Mouse (Mus musculus) T-helper 2 cell (primary cell): ENCODE results near the gene Prpf19.

Experiments used
- in situ Hi-C: fragments of 300-600 bp; cut with MboI, MseI; formaldehyde crosslinking; loops from one replicate; pipeline ENCODE4 v1.15.1; 2025; ENCODE audit warnings: high pct_unique_total_duplicates

Gene Prpf19

DNA sequence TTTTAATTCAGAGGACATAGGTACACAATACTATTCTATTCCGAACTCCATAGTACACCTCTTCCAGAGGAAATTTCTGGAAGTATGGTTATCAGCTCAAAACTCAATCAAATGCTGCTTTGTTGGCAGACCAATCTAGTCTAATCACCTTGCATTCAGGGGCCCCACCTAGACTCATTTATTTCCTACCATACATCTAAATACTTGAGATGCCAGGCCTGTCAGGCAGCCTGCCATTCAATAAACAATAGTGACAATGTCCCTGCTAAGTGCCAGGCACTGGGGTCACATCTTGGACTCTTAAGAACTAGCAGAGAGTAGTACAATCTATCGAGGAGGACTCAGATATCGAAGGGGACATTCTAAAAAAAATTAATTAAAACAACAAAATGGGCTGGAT lies 2.8 kb upstream of the Prpf19 start:
- in situ Hi-C loops, result no loop called here

DNA sequence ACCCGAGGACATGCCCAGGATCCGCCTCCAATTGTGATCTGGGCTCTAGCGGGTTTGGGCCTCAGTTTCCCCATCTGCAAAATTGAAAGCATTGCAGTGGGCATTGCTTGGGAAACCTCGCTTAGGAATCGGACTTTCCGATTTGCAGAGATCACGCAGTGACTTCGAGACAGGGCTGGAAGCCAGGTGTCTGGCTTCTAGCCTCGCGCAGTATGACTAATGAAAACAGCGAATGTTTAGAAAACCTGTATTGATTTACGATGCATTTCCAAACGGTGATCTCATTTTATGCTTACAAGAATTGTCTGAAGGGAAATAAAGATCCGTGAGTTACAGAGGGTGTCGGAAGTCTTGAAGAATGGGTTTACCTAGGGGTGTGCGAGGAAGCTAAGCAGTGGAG lies 677 bp downstream of the Prpf19 start:
- in situ Hi-C loops, result no loop called here

GRCm38 (mm10) chr19:10896849-10897248 lies 1.8 kb downstream of the Prpf19 start:
- in situ Hi-C loops, result no loop called here

GRCm38 (mm10) chr19:10897491-10897890 lies 2.5 kb downstream of the Prpf19 start:
- in situ Hi-C loops, result no loop called here

DNA sequence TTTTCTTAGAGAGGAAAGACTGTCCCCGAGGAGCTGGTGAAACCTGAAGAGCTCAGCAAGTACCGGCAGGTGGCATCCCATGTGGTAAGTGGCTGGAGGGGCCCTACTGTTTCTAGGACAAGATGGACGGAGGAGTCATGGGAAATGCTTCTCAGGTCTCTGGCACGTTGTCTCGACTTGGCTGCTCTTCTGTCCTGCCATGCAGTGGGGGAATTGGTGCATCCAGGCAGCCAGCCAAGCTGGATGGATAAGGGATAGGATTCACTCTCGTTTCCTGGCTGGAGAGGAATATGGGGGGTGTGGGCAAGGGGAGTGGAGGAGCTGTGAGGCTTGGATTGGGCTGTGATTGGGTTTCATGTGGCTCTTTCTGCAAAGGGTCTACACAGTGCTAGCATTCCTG lies 5.3 kb downstream of the Prpf19 start:
- in situ Hi-C loops, result no loop called here

GRCm38 (mm10) chr19:10901046-10901445 lies 6.0 kb downstream of the Prpf19 start:
- in situ Hi-C loops, result no loop called here

- in situ Hi-C loops, result no loop called here
Observed at GRCm38 (mm10) chr19:10904512-10904911, 9.5 kb downstream of the Prpf19 start.

- in situ Hi-C loops, result no loop called here
Observed at GRCm38 (mm10) chr19:10904927-10905727, 10.1 kb downstream of the Prpf19 start.

DNA sequence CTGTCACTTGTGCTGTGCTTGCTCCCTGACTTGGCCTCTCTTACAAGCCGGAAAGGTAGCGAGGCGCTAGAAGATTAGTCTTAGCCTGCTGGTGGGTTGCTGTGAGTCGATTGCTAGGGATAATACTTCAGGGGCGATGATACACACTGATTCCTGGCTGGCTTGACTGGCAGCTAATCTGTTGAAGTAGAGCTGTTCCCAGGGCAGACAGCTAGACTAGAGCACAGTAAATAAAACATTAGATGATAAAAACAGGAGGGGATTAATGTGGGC lies 10.6 kb downstream of the Prpf19 start:
- in situ Hi-C loops, result no loop called here

- in situ Hi-C loops, result no loop called here
Observed at GRCm38 (mm10) chr19:10907891-10908290, 12.9 kb downstream of the Prpf19 start.

GRCm38 (mm10) chr19:10909087-10909721 lies 14.2 kb downstream of the Prpf19 start:
- in situ Hi-C loops, result no loop called here

GRCm38 (mm10) chr19:10914291-10914690 lies 19.3 kb downstream of the Prpf19 start:
- in situ Hi-C loops, result no loop called here

DNA sequence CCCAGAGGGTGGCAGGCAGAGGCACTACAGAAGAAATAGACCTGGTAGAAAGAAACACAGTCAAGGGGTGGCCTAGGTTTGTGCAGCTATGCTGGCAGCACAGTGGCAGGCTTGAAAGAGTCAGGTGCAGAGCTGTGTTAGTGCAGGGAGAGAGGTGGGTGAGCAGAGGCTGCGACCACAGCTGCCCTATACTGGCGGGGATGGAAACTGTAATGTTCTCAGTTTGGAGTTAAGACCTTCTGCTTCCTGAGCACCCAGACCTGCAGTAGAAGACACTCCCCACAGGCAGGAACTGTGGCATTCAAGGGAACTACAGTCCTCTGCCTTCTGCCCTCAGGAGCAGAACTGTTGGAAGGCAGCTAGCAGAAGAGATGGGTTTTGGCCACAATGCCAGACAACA lies 19.8 kb downstream of the Prpf19 start:
- in situ Hi-C loops, result loop anchor here (5.0 kb wide), 1 partner anchor 63 kb away; no protein-coding TSS in a partner anchor

GRCm38 (mm10) chr19:10916506-10916905 lies 21.5 kb downstream of the Prpf19 start:
- in situ Hi-C loops, result loop anchor here (5.0 kb wide), 1 partner anchor 64 kb away; no protein-coding TSS in a partner anchor

- in situ Hi-C loops, result loop anchor here (5.0 kb wide), 1 partner anchor 66 kb away; no protein-coding TSS in a partner anchor
Observed at GRCm38 (mm10) chr19:10918321-10918991, 23.4 kb downstream of the Prpf19 start.

DNA sequence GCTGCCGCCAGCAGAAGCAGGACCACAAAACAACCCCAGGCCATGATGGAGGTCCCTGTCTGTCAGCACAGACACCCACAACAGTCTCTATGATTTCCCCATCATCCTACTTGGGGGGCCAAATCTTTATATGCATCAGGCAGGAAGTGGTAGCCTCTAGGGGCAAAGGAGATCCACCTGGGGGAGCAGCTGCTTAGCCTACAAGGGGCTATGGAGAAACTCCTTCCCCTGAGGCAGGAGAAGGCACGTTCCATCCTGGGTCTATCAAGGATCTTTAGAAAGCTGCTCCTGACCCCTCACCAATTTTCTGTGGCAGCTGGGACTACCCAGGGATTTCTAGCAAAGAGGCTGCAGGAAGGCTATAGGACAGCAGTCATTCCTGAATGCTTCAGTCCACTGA lies 25.5 kb downstream of the Prpf19 start, which contains the start of gene Zp1:
Gene Zp1 (minus strand): TSS at position 101 of the 400 bp plus-strand sequence.
- in situ Hi-C loops, result no loop called here

DNA sequence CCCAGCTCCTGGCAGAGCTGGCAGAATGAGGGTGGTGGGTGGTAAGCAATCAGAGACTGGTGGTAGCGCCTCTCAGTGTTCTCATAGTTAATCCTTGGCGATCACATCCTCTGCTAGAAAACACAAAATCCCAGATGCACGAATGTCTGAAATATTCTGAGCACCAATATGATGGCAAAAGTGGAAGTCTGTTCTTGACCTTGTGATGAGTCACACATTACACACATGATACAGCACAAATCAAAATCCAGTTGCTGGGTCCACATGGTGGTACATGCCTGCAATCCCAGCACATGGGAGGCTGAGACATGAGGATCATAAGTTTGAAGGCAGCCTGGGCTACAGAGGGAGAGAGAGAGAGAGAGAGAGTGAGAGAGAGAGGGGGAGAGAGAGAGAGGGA lies 26.0 kb downstream of the Prpf19 start:
- in situ Hi-C loops, result no loop called here

DNA sequence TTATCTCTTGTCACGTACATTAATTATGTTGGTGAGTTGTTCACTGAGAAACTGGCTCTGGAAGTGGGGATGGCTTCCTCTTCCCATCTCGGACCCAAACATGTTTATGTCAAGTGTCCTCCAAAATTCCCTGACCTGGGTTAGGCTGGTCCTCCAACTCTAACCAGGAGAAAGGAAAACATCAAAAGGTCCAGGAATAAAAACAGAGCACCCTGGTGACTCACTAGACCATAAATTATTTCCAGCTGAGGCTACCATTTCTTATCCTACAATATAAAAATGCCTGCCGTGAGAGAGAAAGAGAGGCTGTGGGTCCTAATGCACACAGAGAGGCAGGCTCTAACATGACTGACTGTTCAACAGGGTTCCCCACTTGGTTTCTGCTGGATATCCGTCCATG lies 29.2 kb downstream of the Prpf19 start:
- in situ Hi-C loops, result no loop called here

GRCm38 (mm10) chr19:10926123-10926621 lies 31.1 kb downstream of the Prpf19 start:
- in situ Hi-C loops, result no loop called here

- in situ Hi-C loops, result no loop called here
Observed at GRCm38 (mm10) chr19:10926666-10927065, 31.6 kb downstream of the Prpf19 start.

DNA sequence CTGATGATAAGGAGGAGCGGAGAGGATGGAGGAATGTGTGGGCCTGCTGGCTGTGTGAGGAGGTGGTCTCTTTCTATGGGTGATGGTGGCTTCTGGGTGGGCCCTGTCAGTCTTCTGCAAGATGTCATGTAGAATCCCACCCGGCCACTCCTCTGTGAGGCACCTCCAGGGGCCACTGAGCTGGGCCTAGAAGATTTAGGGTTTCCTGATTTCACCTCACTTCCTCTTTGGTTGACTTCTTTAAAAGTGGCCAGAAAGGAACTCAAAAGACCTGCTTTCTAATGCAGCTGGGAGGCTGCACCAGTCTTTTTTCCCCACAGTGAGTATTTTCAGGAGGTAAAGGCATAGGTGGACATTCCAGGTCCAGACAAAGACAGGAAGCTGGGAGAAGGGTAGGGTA lies 35.6 kb downstream of the Prpf19 start:
- in situ Hi-C loops, result no loop called here

DNA sequence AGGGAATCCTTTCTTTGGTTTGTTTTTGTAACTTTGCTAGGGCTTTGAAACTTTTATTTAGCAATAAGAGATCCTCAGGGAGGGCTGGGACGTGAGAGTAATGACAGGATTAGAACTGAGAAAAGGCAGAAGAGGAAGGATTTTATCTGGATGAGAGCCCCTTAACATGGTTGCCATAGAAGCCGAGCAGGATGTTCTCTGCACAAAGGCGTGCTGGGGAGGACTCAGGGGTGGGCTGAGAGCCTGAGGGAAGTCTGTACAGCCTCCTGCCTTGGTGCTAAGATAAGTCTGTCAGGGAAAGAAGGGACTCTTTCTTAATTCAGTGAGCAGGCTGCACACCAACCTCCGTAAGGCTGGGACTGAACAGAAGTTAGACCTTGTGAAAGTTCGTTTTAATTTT lies 40.0 kb downstream of the Prpf19 start:
- in situ Hi-C loops, result no loop called here

DNA sequence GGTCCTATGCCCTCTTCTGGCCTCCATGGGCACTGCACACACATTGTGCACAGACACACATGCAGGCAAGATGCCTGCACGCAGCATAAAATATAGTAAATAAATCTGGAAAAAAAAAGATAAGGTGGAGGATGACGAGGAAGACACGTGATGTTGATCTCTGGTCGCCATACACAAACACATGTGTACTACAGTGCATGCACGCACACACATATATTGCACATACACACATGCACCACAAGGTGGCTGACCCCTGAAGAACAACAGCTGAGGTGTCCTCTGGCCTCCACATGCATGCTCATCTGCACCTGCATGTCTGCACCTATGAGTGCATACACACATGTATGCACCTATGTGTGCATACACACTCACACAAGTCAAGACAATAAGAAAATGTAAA lies 41.0 kb downstream of the Prpf19 start:
- in situ Hi-C loops, result no loop called here
